ENCODE assay signal across 15 mouse cellular contexts in the genomic region with DNA sequence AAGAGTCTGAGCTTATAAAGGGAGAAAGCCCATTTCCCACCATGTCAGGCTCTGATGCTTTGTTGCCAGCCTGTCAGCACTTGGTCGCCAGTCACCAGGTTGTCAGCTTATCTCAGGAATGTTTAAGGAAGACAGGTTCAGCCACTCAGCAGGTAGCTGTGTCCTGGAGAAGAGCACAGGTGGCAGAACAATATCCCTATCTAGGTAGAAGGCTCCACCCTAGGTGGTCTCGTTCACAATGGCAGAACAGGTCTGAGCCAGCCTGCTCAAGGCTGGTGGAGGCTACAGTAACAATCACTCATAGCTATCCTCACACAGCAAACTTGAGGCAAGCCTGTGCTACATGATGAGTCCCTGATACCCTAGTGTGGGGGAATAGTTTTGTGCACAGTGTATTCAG.
"Had no signal": no experiment of that assay in that cellular context is flagged by ENCODE, and none has a peak within 500 bp of the region (broad histone marks: within the 10 kb centered on the region; RNA-seq: fewer than 3 reads in every experiment).

No protein-coding gene starts in this region.

- H3K9me3 ChIP-seq: neural tube, embryonic 15.5 days; stomach, embryonic 15.5 days had no signal

- DNase-seq: retina, postnatal 1 day; right cerebral cortex, adult 18-20 months; right cerebral cortex, postnatal 14 days; right cerebral cortex, postnatal 25 days; right cerebral cortex, postnatal 4 days; spleen, adult 18-20 months; thymus, adult 18-20 months; thymus, adult 2 months; thymus, postnatal 14 days; thymus, postnatal 25 days; thymus, postnatal 36 days; thymus, postnatal 4 days had no signal

- H3K27me3 ChIP-seq: neural tube, embryonic 15.5 days; stomach, embryonic 15.5 days had no signal

- H3K27ac ChIP-seq: neural tube, embryonic 15.5 days; stomach, embryonic 15.5 days; stomach, postnatal 0 days had no signal

- H3K4me3 ChIP-seq: neural tube, embryonic 15.5 days; stomach, embryonic 15.5 days had no signal

- H3K4me1 ChIP-seq: neural tube, embryonic 15.5 days; stomach, embryonic 15.5 days had no signal
